Mouse (Mus musculus) spleen, adult 18-20 months (tissue): ENCODE data around the gene Tango6.

ENCODE experiments used
- DNase-seq, 2 experiments: peaks; one replicate each; pipeline ENCODE4 v3.0.0; 2022; ENCODE audit warnings: mixed read lengths in 2 of 2

Gene Tango6

DNA sequence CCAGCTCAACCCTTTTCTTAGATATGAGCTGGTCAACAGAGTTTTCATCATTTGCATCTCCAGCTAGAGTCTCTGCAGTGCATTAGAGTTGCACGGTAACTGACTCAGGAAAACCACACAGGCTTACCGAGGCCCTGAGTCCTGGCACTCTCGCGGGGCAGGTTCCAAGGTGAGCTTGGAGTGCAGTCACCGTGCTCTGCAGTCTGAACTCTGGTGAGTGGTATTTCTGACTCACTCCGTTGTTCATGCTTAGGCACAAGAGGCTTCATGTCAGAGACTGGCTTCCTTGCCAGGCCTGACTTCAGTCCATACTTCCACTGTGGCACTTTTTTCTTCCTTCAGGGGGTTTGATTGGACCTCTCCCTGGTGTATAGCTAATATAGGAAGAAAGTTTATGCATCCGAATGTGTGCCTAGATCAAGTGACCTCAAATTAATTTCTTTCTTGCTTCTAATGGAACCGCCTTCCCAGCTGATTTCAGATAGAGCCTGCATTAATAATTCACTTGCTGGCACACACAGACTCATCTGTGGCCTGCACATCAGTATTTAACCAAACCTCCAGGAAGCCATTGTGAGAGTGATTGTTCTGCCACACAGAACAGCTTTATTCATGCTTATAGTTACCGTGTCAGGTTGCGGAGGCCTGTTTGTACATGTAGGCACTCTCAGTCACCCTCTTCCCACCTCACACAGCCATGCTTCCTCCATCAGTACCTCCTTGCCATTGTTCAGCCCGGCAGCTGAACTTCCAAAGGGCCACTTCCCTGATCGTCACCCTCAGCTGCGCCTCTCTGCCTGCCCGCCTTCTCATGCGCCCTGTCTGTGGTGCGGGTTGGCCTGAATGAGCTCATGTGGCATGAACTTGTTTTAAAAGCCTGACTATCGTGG is 136.0 kb downstream of the Tango6 start:
- no peak for DNase-seq

GRCm38 (mm10) chr8:106819581-106819980 is 136.7 kb downstream of the Tango6 start:
- DNase-seq = no peak

GRCm38 (mm10) chr8:106820553-106821515 is 138.0 kb downstream of the Tango6 start:
- DNase-seq = no peak

DNA sequence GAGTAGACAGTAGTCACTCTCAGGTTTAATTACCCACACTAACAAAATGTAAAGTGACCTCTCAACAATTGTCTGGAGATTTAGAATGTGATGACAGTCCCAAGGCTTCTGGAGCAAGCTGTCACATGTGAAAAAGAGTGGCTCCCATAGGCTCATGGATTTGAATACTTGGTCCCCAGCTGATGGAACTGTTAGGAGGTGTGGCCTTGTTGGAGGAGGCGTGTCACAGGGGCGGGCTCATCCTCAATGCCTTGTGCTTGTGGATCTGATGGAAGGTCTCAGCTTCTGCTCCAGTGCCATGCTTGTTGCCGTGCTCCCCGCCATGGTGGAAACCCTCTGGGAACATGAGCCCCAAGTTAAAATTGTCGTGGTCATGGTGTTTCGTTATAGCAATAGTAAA is 146.1 kb downstream of the Tango6 start:
- DNase-seq = no peak

- no peak for DNase-seq
These were observed 146.7 kb downstream of the Tango6 start for GRCm38 (mm10) chr8:106829526-106830045.

- DNase-seq = no peak
These were observed 152.0 kb downstream of the Tango6 start for GRCm38 (mm10) chr8:106834899-106835298.

DNA sequence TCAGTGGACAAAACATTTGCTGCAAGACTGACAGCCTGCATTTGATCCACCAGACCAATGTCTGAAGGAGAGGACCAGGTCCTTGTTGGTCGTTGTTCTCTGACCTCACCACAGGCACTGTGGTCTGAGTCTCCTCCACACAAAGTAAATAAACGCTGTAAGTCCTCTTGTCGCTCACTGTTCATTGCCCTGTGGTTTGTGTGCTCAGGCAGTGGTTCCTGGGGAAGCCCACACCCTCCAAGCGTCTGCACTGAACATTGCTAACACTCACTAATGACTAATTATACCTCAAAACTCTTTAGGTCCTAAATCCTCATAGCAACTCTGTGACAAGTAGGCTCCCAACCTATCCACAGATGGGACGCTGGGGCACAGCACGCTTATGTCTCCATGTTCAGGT is 153.7 kb downstream of the Tango6 start:
- DNase-seq = no peak

DNA sequence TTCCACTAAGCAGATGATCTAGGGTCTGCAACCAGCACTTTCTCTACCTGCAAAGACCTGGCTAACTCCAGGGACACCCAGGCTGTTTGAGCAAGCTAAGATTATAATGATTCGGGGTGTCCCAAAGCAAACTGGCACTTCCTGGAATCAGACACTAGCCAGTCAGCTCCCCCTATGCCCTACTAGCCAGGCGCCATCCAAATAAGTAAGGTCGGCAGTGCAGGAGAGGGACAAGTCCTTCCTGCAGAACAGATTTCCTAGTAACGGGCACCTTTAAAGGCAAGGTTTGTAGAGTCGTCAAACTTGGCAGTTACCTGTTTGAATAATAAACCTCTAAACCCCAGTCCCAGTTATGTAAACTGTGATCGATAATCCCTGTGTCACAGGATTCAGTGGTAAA is 155.9 kb downstream of the Tango6 start:
- no peak for DNase-seq

- no peak for DNase-seq
These were observed 156.5 kb downstream of the Tango6 start for GRCm38 (mm10) chr8:106839209-106840001.

DNA sequence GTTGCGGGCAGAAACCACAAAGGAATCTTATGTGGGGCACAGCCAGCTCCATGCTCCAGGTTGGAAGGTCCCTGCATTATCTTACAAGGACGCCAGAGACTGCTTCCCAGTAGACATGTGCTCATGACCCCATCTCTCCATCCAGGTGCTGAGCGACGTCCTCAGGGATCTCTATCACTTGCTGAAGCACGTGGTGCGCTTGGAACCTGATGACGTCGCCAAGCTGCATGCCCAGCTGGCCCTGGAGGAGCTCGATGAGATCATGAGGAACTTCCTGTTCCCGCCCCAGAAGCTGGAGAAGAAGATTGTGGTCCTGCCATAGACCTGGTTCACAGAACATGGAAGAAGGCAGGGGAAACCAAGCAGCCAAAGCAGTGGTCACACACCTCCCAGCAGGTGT is 167.2 kb downstream of the Tango6 start:
- no peak for DNase-seq

- DNase-seq = no peak
These were observed 171.8 kb downstream of the Tango6 start for GRCm38 (mm10) chr8:106854534-106855241.

- DNase-seq = no peak
These were observed 172.3 kb downstream of the Tango6 start for GRCm38 (mm10) chr8:106855242-106855562.

DNA sequence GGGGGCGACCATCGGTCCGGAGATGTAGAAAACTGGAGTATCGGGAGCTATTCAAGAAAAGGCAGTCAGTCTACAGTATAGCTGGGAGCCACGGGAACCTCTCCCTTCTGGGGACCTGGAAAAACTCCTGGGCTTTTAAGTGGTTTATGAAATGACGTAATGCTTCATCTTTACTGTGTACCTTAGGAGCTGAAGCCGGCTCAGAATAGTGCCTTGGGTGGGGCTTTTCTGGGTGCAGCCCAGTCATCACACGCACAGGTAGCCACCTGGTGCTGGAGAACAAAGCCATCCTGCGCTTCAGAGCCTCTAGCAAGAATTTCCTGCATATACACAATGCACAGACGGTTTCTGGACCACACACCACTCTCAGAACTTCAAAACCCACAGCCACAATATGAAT is 180.0 kb downstream of the Tango6 start:
- no peak for DNase-seq

DNA sequence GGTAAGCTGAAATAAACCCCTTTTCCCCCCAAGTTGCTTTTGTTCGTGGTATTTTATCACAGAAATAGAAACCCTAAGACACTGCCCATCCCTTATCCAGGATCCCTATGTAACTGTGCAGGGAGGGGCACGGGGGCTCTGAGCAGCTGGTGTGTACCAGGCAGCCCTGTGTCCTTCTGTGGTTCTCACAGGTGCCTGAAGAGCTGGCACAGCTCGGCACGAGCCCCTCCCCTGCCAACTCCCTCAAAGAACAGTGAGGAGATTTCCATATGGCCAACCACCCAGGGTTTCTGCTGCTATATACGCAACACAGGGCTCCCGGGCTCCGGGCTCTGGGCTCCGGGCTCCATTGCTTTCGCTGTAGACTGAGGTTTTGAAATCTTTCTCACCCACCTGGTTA is 182.5 kb downstream of the Tango6 start:
- DNase-seq = no peak

DNA sequence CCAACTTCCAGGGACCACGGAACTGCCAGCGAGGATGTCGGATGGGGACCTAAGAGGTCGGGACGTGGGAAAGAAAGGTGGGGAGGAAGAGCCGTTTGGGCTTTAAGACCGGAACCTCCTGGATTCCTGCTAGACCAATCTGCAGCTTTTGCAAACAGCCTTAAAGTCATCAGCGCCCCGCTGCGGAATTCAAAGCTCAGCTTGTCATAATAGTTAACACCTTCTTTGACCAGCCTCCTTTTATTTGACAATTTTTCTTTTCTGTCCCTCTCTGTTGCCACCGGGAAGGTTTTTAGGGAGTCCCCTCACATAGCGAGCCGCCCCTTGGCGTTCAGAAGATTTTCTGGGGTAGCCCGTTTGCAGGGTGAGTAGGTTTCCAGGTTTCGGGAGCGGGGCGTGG is 187.2 kb downstream of the Tango6 start, which contains the start of gene Has3:
Gene Has3, plus strand, starts transcription at position 192 of the 400 bp plus-strand sequence.
- no peak for DNase-seq

- DNase-seq = peak in 1 of 2 experiments; percentile 27
These were observed 187.9 kb downstream of the Tango6 start for GRCm38 (mm10) chr8:106870537-106871327.

DNA sequence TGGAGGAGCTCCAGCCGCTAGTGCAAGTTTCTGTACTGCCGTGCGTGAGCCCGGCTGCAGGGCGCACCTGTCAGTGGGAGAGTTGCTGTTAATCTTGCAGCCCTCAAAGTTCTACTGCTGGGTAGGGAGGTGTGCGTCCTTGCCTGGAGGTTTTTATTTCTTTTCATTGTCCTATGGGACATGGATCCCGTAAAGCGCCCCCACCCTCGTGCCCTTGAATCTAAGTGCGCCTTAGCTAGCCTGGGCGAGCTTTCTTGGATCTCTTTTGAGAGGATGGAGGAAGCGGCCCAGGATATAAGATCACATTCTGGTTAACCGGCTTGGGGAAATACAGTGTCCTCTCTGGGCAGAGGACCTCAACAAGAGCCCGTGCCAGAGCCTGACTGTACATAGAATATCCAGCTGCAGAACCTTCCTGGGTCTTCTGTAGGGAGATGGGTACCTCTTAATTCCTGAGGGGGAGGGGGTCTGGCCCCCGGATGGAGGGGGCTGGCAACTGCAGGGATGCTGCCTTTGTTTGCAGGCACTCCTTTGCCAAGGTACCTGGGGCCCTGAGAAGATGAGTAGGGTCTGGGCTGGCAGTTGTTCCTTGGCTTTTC is 188.6 kb downstream of the Tango6 start:
- DNase-seq = no peak

DNA sequence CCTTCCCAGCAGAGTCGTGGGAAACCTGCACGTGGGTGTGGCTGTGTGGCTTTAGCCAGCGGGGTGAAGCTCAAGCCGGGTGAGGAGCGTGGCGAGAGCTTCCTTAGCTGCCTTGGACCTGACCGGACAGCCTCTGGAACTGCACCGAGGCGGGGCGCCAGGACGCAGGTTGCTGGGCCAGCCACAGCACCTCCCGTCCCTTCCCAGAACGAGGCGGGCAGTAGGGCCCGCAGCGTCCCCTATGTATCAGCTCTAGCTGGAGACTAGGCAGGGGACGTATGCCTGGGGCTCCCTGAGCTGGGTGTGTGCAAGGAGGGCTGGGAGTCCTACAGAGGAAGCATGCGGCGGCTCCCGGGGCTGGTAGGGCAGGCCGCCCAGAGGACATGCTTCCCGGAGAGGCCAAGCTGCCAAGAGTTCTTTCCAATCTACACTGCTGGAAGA is 189.1 kb downstream of the Tango6 start:
- DNase-seq = peak in 1 of 2 experiments; percentile 30

GRCm38 (mm10) chr8:106872454-106873034 is 189.7 kb downstream of the Tango6 start:
- no peak for DNase-seq

- no peak for DNase-seq
These were observed 197.3 kb downstream of the Tango6 start for GRCm38 (mm10) chr8:106880121-106880707.
